Mouse (Mus musculus) lung, postnatal 4 days (tissue): ENCODE measurements at regions not wholly inside any gene's neighbourhood (a gene's known extent, or its start where the extent isn't known, plus 50 kb on each side); places are given as distances from the start of the nearest gene placed in this dataset.
A peak's percentile ranks its signal among the peaks of the same experiment; 100 is the strongest.

Experiments used
- DNase-seq, 2 experiments: peaks; one replicate each; pipeline ENCODE4 v3.0.0; 2021

DNA sequence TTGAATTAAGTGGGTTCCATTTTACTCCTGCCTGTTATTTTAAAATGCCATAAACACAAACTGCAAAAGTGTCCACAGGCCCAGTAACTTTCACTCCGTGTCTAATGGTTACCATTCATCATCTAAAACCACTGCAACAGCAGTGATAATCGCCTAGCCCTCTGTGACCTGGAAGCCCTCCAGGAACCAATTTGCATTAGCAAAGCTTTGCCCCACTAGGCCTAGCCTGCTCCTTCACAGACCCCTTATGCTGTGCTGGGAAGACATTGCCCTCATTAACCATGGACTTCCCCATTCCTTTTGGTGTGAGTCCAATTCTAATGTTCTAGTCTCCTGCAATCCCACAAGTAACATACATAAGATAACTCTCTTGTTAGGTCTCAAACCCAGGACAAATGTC is 277.3 kb upstream of the Prkd1 start:
- DNase-seq = no peak

DNA sequence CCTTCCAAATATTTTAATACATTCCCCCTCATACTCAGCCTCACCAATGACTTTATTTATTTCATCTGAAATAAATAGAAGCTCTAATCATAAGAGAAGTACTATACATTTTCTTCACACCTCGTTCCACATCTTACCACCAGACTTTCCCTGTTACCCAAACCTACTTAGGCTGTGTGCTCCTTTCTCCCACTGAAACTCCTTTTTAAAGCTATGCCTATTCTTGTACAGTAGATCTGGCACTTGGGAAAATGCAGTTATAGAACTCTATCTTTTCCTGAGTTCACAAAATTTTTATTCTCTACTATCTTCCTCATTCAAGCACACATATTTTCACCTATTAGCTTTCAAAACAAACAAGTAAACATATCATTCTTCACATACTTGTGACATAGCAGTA is 272.8 kb upstream of the Prkd1 start:
- no peak for DNase-seq

DNA sequence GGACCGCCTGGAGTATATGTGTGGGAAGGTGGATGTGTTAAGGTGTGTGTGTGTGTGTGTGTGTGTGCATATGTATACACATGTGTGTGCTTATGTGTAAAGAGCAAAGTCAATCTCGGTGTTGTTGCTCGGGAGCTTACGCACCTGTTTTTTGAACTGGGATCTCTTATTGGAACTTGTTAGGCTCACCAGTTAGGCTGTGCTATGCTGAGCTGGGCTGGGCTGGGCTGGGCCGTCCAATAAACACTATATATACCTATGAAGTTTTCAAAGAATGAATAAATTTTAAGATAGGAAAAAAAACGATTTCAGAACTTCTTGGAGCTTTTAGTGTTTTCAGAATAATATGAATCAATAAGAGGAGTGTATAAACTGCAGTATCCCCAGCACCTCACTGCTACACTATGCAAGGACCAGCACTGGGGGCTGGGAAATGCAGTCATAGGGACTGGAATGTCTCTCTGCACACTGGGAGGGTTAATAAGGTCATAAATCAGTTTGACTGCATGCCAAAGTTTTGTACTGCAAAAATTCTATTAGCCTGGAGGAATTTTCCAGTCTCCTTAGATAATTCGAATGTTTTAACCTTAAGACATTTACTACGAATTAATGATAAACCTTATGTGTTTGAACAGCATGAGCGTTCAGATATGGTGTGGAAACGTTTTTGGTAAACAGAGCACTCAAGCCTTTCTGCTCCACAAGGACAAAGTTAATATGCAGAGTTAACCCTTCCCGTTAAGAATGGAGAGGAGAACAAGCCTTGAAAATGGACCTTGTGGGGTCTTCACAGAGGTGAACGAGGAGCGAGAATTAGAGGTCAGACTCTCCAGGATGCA is 250.9 kb upstream of the Prkd1 start:
- DNase-seq = no peak

DNA sequence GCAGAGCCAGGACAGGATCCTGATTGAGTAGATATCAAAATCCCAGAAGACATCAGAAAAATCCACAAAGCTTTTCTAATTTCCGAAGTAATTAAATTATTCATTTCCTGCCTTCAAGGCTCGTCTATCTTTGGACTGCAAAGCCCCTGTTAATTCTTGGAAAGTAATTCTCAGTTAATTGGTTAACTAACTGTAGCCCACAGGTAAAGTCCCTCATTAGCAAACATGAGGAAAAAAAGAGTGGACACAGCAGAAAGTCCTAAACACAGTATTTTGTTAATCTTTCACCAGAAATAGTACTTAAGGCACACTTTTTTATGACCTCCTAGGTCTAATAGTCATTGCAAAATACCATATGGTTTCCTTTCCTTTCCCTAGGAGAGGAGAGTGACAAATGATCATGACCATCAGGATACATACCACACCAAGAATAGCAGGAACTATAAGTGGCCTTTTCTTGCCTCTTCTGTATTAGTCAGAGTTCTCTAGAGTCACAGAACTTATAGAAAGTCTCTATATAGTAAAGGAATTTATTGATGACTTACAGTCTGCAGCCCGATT is 248.8 kb upstream of the Prkd1 start:
- DNase-seq = no peak

DNA sequence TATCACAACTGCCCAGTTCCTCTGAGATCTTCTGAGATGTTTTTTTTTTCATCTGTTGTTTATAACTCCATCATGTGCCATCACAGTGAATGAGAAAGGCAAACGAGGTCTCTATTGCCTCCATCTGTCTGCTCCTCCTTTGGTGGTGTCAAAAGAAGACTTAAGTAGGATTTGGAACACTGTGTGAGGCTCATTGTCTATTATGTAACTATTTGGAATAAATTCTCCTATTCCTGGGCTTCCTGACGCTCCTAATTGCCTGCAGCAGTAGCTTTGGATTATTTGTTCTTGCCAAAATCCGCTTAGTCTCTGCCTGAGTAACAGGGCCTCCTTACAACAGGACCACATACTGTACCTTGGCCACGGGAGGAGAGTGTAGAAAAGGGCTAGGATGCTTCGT is 244.7 kb upstream of the Prkd1 start:
- DNase-seq = no peak

DNA sequence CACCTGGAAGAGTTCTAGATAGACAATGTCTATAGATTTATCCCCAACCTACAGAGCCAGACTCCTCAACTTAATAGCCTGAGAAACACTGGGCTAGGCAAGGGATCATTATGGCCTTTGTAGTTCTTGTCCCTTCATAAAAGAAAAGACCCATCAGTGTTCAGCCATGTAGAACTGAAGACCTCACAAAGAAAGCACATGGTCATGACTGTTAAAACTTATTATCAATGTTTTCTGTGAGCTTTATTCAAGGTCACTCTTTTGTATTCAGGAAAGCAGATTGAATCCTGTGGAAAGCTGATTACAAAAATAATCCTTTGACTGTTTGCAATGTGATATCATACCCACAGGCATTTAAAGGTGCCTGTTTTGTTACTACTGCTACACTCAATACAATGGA is 226.9 kb upstream of the Prkd1 start:
- DNase-seq = no peak

DNA sequence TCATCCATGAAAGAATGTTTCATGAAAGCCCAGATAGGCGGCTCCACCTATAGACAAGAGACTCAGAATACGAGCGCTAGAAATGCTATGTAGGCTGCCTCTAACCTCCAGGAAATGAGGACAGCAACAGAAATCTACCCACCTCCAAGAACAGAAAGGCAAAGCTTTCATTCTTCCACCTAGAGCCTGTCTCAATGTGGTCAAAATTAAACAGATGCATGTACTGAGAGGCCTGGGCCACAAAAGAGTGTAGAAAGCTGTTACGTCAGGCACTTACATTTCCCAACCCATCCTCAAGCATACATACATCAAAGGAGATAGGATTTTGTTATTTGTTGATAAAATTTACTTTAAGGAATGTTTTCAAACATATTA is 225.1 kb upstream of the Prkd1 start:
- no peak for DNase-seq

DNA sequence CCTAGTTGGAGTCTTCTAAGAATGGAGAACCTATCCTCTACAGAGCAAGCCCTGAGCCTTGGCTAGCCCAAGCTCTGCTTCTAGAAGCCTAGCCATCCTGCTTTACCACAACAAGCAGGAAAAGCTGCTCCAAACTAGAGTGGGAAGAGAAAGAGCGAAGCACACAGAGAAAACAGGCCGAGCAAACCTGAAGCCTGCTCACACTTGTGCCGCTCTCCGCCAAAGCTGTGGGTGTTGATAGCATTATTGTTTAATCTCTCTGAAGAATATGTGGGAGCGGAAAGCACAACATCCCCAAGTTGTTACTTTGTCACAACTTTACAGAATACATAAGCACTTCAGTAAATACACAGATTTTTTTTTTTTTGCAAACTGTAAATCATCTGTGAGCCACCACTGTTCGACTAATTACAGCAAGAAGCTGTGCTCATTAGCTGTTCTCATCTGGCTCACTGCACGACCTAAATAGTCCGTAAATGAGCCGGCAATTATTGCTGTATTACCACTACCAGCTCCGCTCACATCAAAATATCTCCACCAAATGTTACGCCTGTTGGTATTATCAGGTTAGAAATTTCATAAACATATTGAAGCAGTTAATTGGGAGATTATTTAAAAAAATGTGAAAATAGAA is 224.6 kb upstream of the Prkd1 start:
- no peak for DNase-seq

DNA sequence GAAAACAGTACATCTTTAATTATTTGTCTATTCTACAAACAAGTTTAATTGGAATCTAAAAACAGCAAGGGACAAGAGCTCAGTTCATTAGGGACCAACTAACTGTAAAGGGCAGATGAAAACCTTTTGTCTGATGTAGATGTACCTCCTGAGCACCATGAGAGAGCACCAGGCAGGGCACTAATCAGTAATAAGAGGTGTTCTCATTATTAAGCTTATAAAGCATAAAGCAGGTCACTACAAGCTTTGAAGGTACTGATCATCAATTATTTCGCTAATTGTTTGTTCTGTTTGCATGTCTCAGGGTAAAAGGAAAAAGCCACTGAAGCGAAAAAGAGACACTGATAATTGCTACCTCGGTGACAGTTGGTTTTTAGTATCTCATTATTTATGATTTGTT is 202.7 kb upstream of the Prkd1 start:
- no peak for DNase-seq

DNA sequence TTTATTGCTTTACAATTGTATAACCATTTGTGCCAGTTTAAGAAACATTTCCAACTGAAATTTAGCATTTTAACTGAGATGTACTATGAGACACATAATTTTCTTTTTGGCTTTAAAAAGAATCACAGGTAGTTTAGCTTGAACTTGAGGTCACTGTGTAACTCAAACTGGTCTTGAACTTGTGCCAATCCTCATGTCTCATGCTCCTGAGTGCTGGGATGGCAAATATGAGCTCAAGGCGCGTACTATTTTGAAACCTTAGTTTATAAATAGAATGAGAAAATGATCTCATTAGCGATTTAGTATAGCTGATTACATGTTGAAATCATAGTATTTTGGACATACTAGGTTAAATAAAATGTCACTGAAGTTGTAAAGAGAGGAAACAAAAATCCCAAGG is 199.1 kb upstream of the Prkd1 start:
- DNase-seq = no peak

DNA sequence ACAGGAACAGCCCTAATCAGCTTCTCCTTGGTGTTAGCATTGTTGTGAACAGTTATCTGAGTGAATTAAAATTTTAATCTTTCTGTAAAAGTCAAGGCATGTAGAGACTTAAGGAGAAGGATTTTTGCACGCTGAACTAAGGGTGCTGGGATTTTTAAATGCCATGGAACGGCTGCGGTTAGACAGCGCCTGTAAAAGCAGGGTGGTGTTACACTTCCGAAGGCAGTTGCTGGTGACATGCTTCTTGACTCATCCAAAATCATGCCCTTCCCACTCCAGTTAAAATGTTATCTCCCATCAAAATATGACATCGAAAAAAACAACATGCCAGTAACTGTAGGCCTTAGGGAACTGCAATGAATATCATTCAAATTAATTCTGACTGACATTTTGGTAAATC is 193.8 kb upstream of the Prkd1 start:
- DNase-seq = no peak

DNA sequence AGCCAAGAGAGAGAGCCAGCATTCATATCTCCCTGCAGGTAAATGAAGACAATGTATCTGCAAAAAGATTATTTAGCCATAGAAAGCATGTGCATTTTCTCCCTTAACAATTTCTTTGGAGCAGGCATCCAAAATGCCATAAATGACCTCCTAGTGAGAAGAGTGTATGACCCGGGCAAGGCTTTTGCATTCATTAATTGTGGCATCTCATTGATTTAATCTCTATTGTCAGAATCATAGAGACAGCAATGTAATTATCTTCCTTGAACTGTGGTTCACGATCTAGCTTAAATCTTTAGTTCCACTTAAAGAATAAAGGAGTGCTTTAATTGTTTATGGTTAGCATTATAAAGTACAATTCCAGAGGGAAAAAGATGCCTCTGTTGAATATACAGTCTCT is 190.5 kb upstream of the Prkd1 start:
- DNase-seq = no peak

DNA sequence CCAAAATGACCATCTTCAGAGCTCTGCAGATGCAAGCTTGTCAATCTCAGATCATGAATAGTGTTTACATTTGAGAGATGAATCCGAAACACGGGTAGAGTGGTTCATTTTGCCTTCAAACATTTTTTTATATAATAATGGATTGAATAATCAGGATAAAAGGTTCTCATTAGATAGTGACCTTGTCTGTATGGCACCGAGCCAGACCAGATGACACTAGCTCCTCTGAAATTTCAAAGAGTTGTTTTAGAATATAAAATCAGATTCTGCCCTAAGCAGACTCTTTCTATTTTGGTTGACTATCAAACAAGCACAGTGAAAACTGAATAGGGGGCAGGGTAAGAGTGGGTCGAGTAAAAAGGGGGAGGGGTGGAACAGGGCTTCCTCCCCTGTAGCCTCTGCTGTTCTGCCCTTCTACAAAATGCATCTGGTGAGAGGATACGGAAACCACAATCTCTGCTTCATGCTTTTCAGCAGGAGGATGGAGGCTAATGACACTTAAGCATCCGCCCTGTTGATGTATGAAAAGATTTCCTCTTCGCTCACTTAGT is 159.9 kb upstream of the Prkd1 start:
- no peak for DNase-seq

DNA sequence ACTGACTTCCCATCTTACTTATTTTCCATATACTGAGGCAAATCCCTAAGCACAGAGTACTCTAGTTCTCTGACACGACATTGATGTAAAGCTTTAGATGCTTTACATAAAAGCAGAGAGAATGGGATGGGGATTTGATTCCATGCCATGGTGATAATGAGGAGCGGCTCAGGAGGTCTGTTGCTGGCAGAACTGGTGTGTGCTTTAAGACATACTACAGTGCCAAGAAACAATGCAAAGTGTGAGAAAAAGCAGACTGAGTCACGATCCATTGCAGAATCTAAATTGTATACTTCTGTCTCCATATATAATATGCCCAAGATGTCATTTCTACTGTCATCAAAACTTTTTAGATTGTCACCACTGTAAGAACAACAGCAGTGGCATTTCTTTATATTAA is 155.5 kb upstream of the Prkd1 start:
- DNase-seq = no peak

DNA sequence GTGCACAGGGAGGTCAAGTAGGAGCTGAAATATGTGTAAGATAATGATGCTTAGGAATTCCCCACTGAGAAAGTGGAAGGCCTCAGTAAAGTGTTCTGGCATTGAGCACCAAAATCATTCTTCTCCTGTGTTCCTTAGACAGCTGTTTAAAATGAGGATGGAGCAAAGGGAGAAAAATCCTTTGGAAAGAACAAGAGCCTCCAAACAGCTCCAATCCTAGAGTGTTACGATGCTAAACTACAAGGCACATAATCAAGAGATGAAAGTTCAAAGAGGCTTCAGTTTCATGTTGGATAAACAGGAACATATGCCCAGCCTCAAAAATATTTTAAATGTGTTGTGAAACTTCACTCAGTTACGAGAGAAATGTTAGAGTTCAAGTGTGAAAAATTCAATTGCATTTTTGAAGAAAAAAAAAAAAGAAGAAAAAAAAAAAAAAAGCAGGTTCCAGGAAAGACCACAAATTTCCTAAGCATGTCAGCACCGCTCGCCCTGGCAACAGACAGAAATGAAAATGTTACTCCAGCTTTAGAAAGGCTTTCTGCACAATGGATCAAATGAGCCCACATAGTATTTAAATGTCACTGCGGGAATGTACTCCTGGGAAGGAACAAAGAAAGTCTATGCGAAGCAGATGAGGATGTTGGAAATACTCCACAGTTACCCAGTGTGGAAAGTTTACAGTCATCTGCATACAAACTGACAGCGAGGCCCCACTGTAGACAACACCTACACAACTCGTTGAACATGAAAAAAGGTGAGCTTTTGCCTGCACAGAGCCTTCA is 116.5 kb upstream of the Prkd1 start:
- DNase-seq = no peak

DNA sequence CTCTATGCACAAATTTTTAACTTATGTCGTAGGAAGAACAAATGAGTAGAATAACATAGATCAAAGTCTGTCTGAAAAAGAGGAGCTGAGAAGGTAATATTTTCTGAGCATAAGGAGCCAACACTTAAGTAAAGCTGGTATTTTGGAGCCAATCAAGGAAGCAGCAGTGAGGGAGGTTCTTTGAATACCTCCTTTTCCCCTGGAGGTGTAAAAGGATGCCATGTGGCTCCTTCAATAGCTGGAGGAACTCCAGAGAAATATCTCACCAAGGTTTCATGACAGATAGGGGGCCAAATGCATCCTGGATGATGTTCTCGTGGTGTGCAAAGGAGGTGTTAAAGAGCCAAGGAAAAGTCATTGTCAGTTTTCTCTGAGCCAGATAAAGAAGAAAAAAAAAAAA is 115.6 kb upstream of the Prkd1 start:
- no peak for DNase-seq

DNA sequence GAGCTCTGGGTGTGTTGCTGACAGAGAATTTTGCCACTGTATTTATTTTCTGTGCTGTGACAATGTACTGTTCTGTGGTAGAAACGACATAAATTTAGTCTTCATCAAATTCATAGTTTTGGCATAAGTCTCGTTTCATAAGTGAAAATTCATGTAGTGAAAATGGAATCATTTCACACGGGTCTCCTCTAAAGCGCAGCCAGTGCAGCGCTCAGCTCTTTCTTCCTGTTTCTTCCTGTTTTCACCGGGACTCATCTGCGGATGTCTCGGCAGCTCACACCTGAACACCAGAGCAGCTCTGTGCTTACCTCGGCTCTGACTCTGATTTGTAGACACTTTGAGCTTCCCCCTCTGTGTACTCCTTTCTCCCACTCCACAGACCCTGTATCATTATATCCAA is 85.2 kb upstream of the Prkd1 start:
- DNase-seq = no peak

DNA sequence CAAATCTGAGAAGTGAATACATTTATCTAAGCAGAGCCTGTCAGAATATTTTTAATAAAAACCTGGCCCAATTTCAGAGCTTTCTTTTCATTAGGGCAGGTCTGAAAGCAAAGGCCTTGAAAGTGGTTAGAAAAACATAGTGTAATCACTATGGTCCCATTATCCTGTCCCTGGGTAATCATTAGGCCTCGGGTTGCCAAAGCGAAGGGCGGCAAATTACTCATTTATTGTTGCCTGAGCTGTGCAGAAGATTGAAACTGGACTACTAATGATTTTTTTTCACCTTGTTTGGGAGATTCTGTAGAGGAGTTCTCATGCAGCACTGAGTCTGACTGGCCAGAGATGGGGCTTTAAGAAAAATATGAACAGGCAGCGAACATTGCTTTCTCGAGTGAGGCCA is 63.7 kb upstream of the Prkd1 start:
- no peak for DNase-seq

DNA sequence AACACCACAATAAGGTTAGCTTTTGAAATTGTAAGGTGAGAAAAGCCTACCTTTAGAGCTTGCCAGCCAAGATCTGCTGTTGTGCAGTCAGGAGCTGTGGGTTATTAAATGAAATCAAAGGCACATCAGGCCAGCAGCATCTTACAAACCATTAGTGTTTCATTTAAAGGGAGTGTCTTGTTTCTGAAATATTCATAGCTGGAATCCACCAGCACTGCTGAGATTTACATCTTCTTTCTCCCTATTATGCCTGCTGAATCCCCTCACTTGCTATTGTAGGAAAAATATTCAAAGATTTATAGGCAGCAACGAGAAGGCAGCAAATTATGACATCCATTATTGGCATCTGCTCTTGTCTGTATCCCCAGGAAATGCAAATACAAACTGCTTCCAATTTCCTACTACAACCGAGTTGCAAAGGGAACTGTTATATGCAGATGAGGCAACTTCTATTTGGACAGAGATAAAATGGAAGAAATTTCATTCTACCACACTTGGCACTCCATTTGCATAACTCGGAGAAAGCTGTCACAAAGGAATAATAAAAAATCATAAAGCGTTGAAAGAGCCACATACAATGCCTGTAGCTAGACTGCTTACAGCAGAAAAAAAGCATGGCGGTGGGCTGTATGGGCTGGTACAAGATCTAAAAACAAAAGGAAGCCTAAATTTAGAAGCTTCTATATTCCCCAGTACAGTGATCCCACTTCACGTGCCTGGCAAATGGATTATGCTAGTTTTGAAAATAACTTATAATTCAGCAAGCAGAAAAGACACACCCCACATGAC is 60.3 kb upstream of the Prkd1 start:
- DNase-seq = no peak

DNA sequence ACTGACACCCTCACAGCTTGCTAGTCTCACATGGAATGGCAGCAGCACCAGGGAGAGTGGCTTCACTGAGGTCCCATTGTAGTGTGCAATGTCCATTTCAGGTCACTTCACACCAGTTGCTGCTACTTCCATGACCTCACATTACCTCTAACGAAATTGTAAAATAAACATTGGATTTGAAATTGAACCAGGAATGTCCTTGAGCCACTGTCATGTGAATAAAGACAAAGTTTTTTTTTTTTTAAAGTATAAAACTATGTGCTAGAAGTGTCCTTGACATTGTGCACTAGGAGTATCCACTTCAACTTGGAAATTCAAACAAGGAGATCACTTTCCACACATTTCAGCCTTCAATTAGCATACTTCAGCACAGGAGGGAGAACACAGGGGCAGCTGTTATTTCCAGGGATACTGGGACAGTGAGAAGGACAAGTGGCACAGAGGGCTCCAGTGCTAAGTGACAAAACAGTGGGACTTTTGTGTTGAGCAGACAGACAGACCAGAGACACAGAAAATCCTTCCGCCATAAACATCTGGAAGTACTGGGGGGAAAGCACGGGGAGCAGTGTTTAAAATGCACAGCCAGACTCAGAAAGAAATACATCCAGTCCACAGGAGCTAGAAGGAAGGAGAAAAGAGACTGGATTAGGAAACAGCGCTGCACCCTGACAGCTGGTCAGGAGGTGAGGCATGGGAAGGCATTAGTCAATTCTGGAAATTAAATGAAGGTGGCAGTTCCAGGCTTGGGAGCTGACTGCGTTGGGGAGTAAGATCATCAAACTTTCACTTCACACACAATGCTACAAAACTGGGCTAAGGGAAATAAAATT is 49.9 kb upstream of the Prkd1 start:
- DNase-seq = peak; percentile 14 to 17
